Mouse (Mus musculus): ENCODE results near the gene Smim8. TPM values are rescaled to one million over a fixed set of nuclear protein-coding genes. Genes with fewer than 3 reads are reported as not detected.

Gene Smim8
- polyA plus RNA-seq, 1 experiment from 2014 or later: 43.5 TPM

Other genes with a start within 250 kb of the Smim8 start
- 150 and 151 TPM in 2 replicates for gene Akirin2, start 227.5 kb downstream of the Smim8 start, polyA plus RNA-seq (2016; fragmentation: Nextera tagmentation; extraction: Ambion mirVana)
- gene Orc3, start 163.5 kb downstream of the Smim8 start, polyA plus RNA-seq (2016; fragmentation: Nextera tagmentation; extraction: Ambion mirVana): 92.7 and 101 TPM in 2 replicates
- gene Rars2, start 163.5 kb downstream of the Smim8 start, polyA plus RNA-seq (2016; fragmentation: Nextera tagmentation; extraction: Ambion mirVana): 63.5 and 67.8 TPM in 2 replicates
- 49.7 and 50.5 TPM in 2 replicates for gene Slc35a1, start 91.0 kb downstream of the Smim8 start, polyA plus RNA-seq (2016; fragmentation: Nextera tagmentation; extraction: Ambion mirVana)
- gene Cfap206, start 48.2 kb downstream of the Smim8 start, polyA plus RNA-seq (2016; fragmentation: Nextera tagmentation; extraction: Ambion mirVana): 0.73 and 0.74 TPM in 2 replicates
- gene Gm136, start 22.2 kb downstream of the Smim8 start, polyA plus RNA-seq (2016; fragmentation: Nextera tagmentation; extraction: Ambion mirVana): not detected in 2 replicates
- 32.6 and 34.7 TPM in 2 replicates for gene Zfp292, start 104.5 kb upstream of the Smim8 start, polyA plus RNA-seq (2016; fragmentation: Nextera tagmentation; extraction: Ambion mirVana)
- not detected in 2 replicates for gene Cga, start 115.4 kb upstream of the Smim8 start, polyA plus RNA-seq (2016; fragmentation: Nextera tagmentation; extraction: Ambion mirVana)

Measured in neural tube, embryonic 12.5 days (tissue).